Mouse (Mus musculus) E14TG2a.4 (cell line): ENCODE results near the gene Gm8773.

ENCODE experiments used
- CTCF ChIP-seq: conservative IDR thresholded peaks from 2 replicates; pipeline ENCODE4 v1.5.1; 2014; ENCODE audit warnings: low read length
- POU5F1 ChIP-seq: IDR thresholded peaks from 2 replicates; pipeline ENCODE4 v1.6.1; 2014; ENCODE audit warnings: low read length, borderline replicate concordance

- TF ChIP-seq CTCF (no peak), POU5F1 (no peak)
Measured at GRCm38 (mm10) chr5:5533656-5534420, 39.8 kb upstream of the Gm8773 start.
